Mouse (Mus musculus): ENCODE data around the gene Ncln. TPM values are rescaled to one million over a fixed set of nuclear protein-coding genes. Genes with fewer than 3 reads are reported as not detected.

The Ncln gene
- polyA plus RNA-seq, 1 experiment: 152 TPM

GRCm38 (mm10) chr10:81497401-81498270 is 1.4 kb upstream of the Ncln start:
- no peak for DNase-seq (ENCODE audit: low read depth)
- TF ChIP-seq CTCF (IDR thresholded peaks at IDR 0.05; ENCODE audit: borderline replicate concordance, extremely low read depth, insufficient read depth, insufficient read length) (no peak), POLR2A (IDR thresholded peaks at IDR 0.05; ENCODE audit: borderline replicate concordance, extremely low read depth, insufficient read depth, insufficient read length, poor library complexity, severe bottlenecking) (no peak)

DNA sequence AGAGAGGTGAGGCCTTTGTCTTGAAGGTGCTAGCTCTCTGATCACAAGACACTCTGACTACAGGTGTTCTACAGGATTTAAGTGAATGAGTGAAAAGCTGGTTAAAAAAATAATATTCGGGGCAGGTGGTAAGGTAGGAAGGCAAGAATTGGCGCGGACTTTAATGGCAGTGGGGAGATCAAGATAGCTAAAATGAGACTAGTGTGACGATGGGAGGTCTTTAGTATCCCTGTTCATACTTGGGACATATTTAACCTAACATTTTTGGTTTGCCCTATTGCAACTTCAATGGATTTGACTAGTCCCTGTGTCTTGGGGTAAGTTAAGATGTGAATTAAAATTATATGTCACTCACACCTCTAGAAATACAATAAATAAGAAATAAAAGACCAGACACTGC is 777 bp upstream of the Ncln start:
- TF ChIP-seq CTCF (IDR thresholded peaks at IDR 0.05; ENCODE audit: borderline replicate concordance, extremely low read depth, insufficient read depth, insufficient read length): no peak
- no peak for TF ChIP-seq POLR2A (IDR thresholded peaks at IDR 0.05; ENCODE audit: borderline replicate concordance, extremely low read depth, insufficient read depth, insufficient read length, poor library complexity, severe bottlenecking)
- no peak for DNase-seq (ENCODE audit: low read depth)

- DNase-seq (ENCODE audit: low read depth): no peak
- TF ChIP-seq POLR2A (IDR thresholded peaks at IDR 0.05; ENCODE audit: borderline replicate concordance, extremely low read depth, insufficient read depth, insufficient read length, poor library complexity, severe bottlenecking): no peak
- no peak for TF ChIP-seq CTCF (IDR thresholded peaks at IDR 0.05; ENCODE audit: borderline replicate concordance, extremely low read depth, insufficient read depth, insufficient read length)
Observed at GRCm38 (mm10) chr10:81495616-81496263, 452 bp downstream of the Ncln start.

DNA sequence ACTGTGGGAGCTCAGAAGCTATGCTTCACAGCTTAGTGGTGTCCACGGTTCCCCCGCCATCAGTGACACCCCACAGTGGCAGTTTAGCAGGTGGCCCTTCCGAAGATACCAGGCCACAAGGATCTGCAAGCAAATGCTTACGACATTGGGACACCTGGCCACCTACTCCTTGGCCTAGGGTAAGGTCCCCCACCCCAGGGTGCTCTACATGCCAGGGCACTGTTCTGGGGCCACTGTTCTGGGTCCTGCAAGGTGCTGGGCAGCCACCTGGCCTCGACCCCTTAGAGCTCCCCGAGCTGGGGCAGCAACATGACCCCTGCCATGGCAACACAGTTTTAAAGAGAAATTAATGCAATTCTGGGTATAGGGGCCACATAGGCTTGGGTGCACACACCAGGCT is 1.0 kb downstream of the Ncln start:
- DNase-seq (ENCODE audit: low read depth): no peak
- TF ChIP-seq CTCF (IDR thresholded peaks at IDR 0.05; ENCODE audit: borderline replicate concordance, extremely low read depth, insufficient read depth, insufficient read length) (no peak), POLR2A (IDR thresholded peaks at IDR 0.05; ENCODE audit: borderline replicate concordance, extremely low read depth, insufficient read depth, insufficient read length, poor library complexity, severe bottlenecking) (no peak)

DNA sequence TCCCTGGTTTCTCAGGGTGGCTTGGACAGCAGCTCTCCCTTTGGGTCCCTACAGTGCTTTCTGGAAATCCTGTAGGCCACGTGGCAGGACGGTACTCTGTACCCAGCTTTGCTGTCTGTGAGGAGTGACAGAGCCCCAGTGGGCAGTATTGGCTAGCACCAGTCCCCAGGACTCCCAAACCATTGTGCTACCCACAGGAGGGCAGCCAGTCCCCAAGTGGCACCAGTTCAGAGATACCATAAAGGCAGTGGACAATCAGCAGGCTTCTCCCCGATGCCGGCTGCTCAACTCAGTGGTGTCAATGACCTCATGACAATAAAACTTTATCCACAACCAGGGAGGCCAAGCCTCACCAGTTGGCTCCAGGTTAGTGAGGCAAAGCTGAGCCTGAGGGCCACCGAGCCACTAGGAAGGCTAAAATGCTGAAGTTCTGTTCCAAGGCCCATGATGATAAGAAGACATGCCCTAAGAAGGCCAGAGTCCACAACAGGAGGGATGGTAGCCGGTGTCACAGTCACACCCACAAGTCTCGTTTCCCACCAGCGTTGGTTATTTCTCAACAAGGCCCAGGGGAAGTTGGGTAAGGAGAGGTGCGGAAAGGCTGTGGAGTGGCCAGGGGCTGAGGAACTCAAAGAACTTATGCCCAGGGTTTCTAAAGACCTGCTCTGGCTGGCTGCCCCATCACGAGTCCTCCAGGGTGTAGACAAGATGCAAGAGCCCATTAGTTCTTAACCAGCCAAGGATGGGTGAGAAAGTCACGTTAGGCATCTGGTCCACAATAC is 1.7 kb downstream of the Ncln start:
- no peak for DNase-seq (ENCODE audit: low read depth)
- TF ChIP-seq POLR2A (IDR thresholded peaks at IDR 0.05; ENCODE audit: borderline replicate concordance, extremely low read depth, insufficient read depth, insufficient read length, poor library complexity, severe bottlenecking): no peak
- TF ChIP-seq CTCF (IDR thresholded peaks at IDR 0.05; ENCODE audit: borderline replicate concordance, extremely low read depth, insufficient read depth, insufficient read length): no peak

DNA sequence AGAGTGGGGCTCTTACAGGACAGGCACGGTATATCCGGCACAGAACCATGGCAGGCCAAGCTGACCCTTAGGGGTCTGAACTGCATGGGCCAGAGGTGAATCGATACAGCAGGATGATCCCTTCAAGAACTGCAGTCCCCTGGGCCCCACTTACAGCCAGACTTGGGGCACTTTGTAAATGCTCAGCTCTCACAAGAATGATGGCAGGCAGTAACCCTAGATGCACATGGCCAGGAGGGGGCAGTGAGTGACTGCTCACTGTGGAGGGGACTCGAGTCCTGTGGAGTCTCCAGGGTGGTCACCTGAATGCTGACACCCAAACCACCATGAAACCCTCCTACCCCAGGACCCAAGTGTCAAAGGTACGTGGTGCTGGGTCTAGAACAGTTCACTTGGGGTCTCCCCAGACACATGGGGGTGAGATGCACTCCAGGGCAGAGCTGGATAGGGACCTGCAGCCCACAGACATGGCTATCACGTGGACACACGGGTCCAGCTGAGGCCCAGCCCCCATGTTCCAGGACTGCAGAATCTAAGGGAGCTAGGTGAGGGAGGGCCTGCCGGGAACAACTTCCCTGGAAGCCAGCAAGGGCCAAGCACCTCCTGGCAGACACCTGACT is 2.5 kb downstream of the Ncln start:
- no peak for TF ChIP-seq POLR2A (IDR thresholded peaks at IDR 0.05; ENCODE audit: borderline replicate concordance, extremely low read depth, insufficient read depth, insufficient read length, poor library complexity, severe bottlenecking)
- TF ChIP-seq CTCF (IDR thresholded peaks at IDR 0.05; ENCODE audit: borderline replicate concordance, extremely low read depth, insufficient read depth, insufficient read length): peak; percentile 19; the same call in 1 of the 2 replicates
- DNase-seq (ENCODE audit: low read depth): no peak

GRCm38 (mm10) chr10:81492606-81493240 is 3.5 kb downstream of the Ncln start:
- DNase-seq (ENCODE audit: low read depth): no peak
- TF ChIP-seq CTCF (IDR thresholded peaks at IDR 0.05; ENCODE audit: borderline replicate concordance, extremely low read depth, insufficient read depth, insufficient read length) (no peak), POLR2A (IDR thresholded peaks at IDR 0.05; ENCODE audit: borderline replicate concordance, extremely low read depth, insufficient read depth, insufficient read length, poor library complexity, severe bottlenecking) (no peak)

- TF ChIP-seq POLR2A (IDR thresholded peaks at IDR 0.05; ENCODE audit: borderline replicate concordance, extremely low read depth, insufficient read depth, insufficient read length, poor library complexity, severe bottlenecking): no peak
- no peak for TF ChIP-seq CTCF (IDR thresholded peaks at IDR 0.05; ENCODE audit: borderline replicate concordance, extremely low read depth, insufficient read depth, insufficient read length)
- no peak for DNase-seq (ENCODE audit: low read depth)
Observed at GRCm38 (mm10) chr10:81491018-81491417, 5.2 kb downstream of the Ncln start.

GRCm38 (mm10) chr10:81489941-81490340 is 6.3 kb downstream of the Ncln start:
- TF ChIP-seq POLR2A (IDR thresholded peaks at IDR 0.05; ENCODE audit: borderline replicate concordance, extremely low read depth, insufficient read depth, insufficient read length, poor library complexity, severe bottlenecking) (no peak), CTCF (IDR thresholded peaks at IDR 0.05; ENCODE audit: borderline replicate concordance, extremely low read depth, insufficient read depth, insufficient read length) (no peak)
- DNase-seq (ENCODE audit: low read depth): no peak

- no peak for TF ChIP-seq CTCF (IDR thresholded peaks at IDR 0.05; ENCODE audit: borderline replicate concordance, extremely low read depth, insufficient read depth, insufficient read length)
- TF ChIP-seq POLR2A (IDR thresholded peaks at IDR 0.05; ENCODE audit: borderline replicate concordance, extremely low read depth, insufficient read depth, insufficient read length, poor library complexity, severe bottlenecking): no peak
Observed at GRCm38 (mm10) chr10:81488081-81488480, 8.1 kb downstream of the Ncln start.

More at GRCm38 (mm10) chr10:81488081-81488480, 8.1 kb downstream of the Ncln start:
- DNase-seq (ENCODE audit: low read depth): no peak

Measured in brain, embryonic 14.5 days (tissue).